Comparison of ENCODE assay signal across 24 mouse cellular contexts in genomic region chr17:14681047-14681446, GRCm38 (mm10).
"Had no signal": no experiment of that assay in that cellular context is flagged by ENCODE, and none has a peak within 500 bp of the region (broad histone marks: within the 10 kb centered on the region; RNA-seq: fewer than 3 reads in every experiment).

No protein-coding gene starts in this region.

- H3K27me3 ChIP-seq: heart, embryonic 15.5 days; intestine, embryonic 15.5 days; limb, embryonic 12.5 days; liver, embryonic 13.5 days; liver, embryonic 15.5 days had no signal

- DNase-seq: heart, adult 2 months; heart, postnatal 14 days; heart, postnatal 36 days; kidney, adult 18-20 months; kidney, adult 8-10 months; kidney, postnatal 10 days; kidney, postnatal 25 days; kidney, postnatal 4 days; liver; liver, embryonic 13.5 days had no signal

- H3K9ac ChIP-seq: heart, embryonic 13.5 days; heart, embryonic 15.5 days; hindbrain, embryonic 14.5 days; intestine, embryonic 15.5 days; limb, embryonic 12.5 days; liver, embryonic 13.5 days; liver, embryonic 15.5 days had no signal

- H3K4me3 ChIP-seq: heart, adult 2 months; heart, embryonic 13.5 days; heart, embryonic 15.5 days; intestine, embryonic 15.5 days; layer of hippocampus, adult 2 months; left cerebral cortex, adult 2 months; limb, embryonic 10.5 days; limb, embryonic 12.5 days; liver, embryonic 13.5 days; liver, embryonic 15.5 days had no signal

- H3K36me3 ChIP-seq: heart, embryonic 15.5 days; limb, embryonic 10.5 days; limb, embryonic 12.5 days; liver, embryonic 13.5 days; liver, embryonic 15.5 days had no signal

- H3K4me1 ChIP-seq: heart, embryonic 13.5 days; heart, embryonic 15.5 days; limb, embryonic 10.5 days; limb, embryonic 12.5 days; liver, embryonic 13.5 days; liver, embryonic 15.5 days had no signal

- H3K4me2 ChIP-seq: heart, embryonic 11.5 days; heart, embryonic 13.5 days; heart, embryonic 15.5 days; hindbrain, embryonic 14.5 days; intestine, embryonic 15.5 days; limb, embryonic 12.5 days; liver, embryonic 11.5 days; liver, embryonic 13.5 days; liver, embryonic 15.5 days had no signal

- H3K9me3 ChIP-seq: heart, embryonic 13.5 days; heart, embryonic 15.5 days; intestine, embryonic 15.5 days; limb, embryonic 10.5 days; limb, embryonic 12.5 days; liver, embryonic 13.5 days; liver, embryonic 15.5 days had no signal

- ATAC-seq: hindbrain, embryonic 16.5 days; inflammation-experienced regulatory T-cells, adult 6 months; intestine, embryonic 15.5 days; intestine, postnatal 0 days had no signal

- H3K27ac ChIP-seq: heart, adult 2 months; heart, embryonic 13.5 days; heart, embryonic 15.5 days; hindbrain, embryonic 14.5 days; intestine, embryonic 15.5 days; layer of hippocampus, adult 2 months; left cerebral cortex, adult 2 months; limb, embryonic 10.5 days; limb, embryonic 12.5 days; liver, embryonic 13.5 days; liver, embryonic 15.5 days had no signal
